Mouse (Mus musculus) hindbrain, embryonic 13.5 days (tissue): ENCODE data around the gene Olfr736. TPM values are rescaled to one million over a fixed set of nuclear protein-coding genes. Genes with fewer than 3 reads are reported as not detected.

Source experiments
- ATAC-seq: fragments of 200-750 bp; cut with Nextera tagmentation; 2 replicates; pipeline ENCODE4 v1.8.0; 2017; ENCODE audit warnings: moderate TSS enrichment; ENCODE audit not compliant: low FRiP score
- H3K27ac ChIP-seq: fragments of 300-500 bp; sonication (generic); 2 replicates; pipeline ENCODE4 v1.5.1; 2015; ENCODE audit warnings: inconsistent platforms, mild to moderate bottlenecking, moderate library complexity
- H3K27me3 ChIP-seq: fragments of 300-500 bp; sonication (generic); 2 replicates; pipeline ENCODE4 v1.6.1; 2015; ENCODE audit warnings: mild to moderate bottlenecking, inconsistent platforms
- H3K36me3 ChIP-seq: fragments of 300-500 bp; sonication (generic); 2 replicates; pipeline ENCODE4 v1.6.1; 2015; ENCODE audit warnings: mild to moderate bottlenecking, inconsistent platforms
- H3K4me1 ChIP-seq: fragments of 300-500 bp; sonication (generic); replicated peaks from 2 replicates; pipeline ENCODE4 v1.6.1; 2015; ENCODE audit warnings: inconsistent platforms
- H3K4me2 ChIP-seq: fragments of 300-500 bp; sonication (generic); 2 replicates; pipeline ENCODE4 v1.6.1; 2015; ENCODE audit warnings: inconsistent platforms, mild to moderate bottlenecking, moderate library complexity
- H3K4me3 ChIP-seq: fragments of 300-500 bp; sonication (generic); 2 replicates; pipeline ENCODE4 v1.5.1; 2015; ENCODE audit warnings: mild to moderate bottlenecking, inconsistent platforms
- H3K9ac ChIP-seq: fragments of 300-500 bp; sonication (generic); 2 replicates; pipeline ENCODE4 v1.6.1; 2015; ENCODE audit warnings: mild to moderate bottlenecking, inconsistent platforms
- H3K9me3 ChIP-seq: fragments of 300-500 bp; sonication (generic); 2 replicates; pipeline ENCODE4 v1.6.1; 2016; ENCODE audit warnings: inconsistent platforms
- WGBS: fragments of 180-500 bp; shearing (Covaris S2); methylation state at CpG from one replicate; pipeline ENCODE4 v1.1.7; 2015; 5-methylcytosine and 5-hydroxymethylcytosine counted together
- polyA plus RNA-seq: library from polyadenylated mRNA; unstranded; fragments of >200 nt; fragmentation: Nextera tagmentation; extraction: Ambion mirVana; gene quantifications from 2 replicates; pipeline ENCODE4 v1.2.1, GENCODE M21; 2015

Olfr736 gene
- polyA plus RNA-seq = not detected in 2 replicates

DNA sequence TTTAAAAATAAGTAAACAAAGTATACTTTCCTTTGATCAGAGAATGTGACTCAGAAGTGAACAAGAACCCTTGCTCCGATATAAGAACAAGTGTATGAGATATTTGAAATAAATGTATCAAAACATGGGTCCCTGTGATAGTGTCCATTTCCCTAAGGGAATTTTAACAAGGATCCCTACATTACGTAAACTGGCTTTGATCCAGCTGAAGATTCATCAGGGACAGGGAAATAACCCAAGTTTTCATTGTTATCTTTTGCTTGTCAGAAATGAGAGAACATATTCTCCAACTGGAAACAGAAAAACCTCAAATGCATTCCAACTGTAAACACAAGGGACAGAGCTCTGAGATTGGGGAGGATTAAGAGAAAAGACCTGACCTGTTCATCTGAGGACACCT, at the start of gene Olfr736:
Gene Olfr736 (plus strand): TSS at position 301 of the 400 bp plus-strand sequence.
- Histone ChIP-seq H3K36me3 (no peaks in the 10 kb centered on the region), H3K27ac (no peak within 1 kb of the TSS), H3K4me3 (no peak within 1 kb of the TSS), H3K27me3 (no peaks in the 10 kb centered on the region), H3K4me2 (no peak within 1 kb of the TSS), H3K9ac (no peak within 1 kb of the TSS), H3K9me3 (peaks cover 2% of the 10 kb centered on the region; the same call in 1 of the 2 replicates), H3K4me1 (no peaks in the 10 kb centered on the region)
- 91% methylated on average over 2 of the region's 2 CpGs for WGBS
- ATAC-seq = no peak

DNA sequence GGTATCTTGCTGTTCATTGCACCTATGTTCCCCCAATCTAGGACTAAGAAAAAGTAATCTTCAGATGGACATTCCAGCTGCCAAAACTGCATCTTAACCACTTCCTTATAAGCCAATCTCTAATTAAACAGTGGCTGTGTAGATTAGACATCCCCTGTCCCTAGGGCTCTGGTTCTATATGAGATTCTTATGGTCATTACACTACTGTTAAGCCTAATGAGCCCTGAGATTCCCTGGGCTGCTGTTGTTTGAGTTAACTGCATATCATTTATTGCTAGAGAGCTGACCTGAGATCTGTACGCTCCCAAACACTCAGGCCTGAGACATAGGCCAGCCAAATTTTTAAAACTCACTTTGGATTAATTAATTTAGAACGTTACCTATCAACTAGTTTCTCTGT, 32.2 kb upstream of the Olfr736 start, which contains the start of gene Olfr735:
Gene Olfr735 (minus strand): TSS at position 77 of the 400 bp plus-strand sequence.
- Histone ChIP-seq H3K4me3 (no peak within 1 kb of the TSS), H3K4me1 (no peaks in the 10 kb centered on the region), H3K9ac (no peak within 1 kb of the TSS), H3K27me3 (no peaks in the 10 kb centered on the region), H3K9me3 (no peaks in the 10 kb centered on the region), H3K4me2 (no peak within 1 kb of the TSS), H3K36me3 (no peaks in the 10 kb centered on the region), H3K27ac (no peak within 1 kb of the TSS)
- no peak for ATAC-seq
- WGBS = 87% methylated on average over 2 of the region's 2 CpGs

DNA sequence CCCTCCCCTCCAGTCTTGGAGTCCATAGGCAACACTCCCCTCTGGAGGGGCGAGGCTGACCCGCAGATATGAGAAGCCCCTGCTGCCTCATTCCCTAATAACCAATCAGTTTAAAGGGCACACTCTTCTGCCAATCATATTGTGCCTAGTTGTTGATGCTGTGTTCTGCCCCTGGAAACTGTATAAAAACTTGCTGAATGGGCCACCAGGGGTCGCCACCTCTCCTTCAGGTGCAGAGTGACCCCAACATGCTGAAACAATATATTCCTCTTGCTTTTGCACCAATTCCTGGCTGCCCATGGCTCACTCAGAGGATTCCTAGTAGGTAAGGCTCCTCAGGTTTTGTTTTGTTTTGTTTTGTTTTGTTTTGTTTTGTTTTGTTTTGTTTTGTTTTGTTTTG, 28.5 kb upstream of the Olfr736 start:
- WGBS = 41% methylated on average over 3 of the region's 3 CpGs
- H3K4me2 ChIP-seq = no peak overlapping the region
- no peak overlapping the region for H3K9ac ChIP-seq
- H3K4me3 ChIP-seq = no peak overlapping the region
- H3K27me3 ChIP-seq = no peaks in the 10 kb centered on the region
- H3K9me3 ChIP-seq = no peaks in the 10 kb centered on the region
- no peak overlapping the region for H3K27ac ChIP-seq
- no peaks in the 10 kb centered on the region for H3K36me3 ChIP-seq
- no peaks in the 10 kb centered on the region for H3K4me1 ChIP-seq
- ATAC-seq = no peak

DNA sequence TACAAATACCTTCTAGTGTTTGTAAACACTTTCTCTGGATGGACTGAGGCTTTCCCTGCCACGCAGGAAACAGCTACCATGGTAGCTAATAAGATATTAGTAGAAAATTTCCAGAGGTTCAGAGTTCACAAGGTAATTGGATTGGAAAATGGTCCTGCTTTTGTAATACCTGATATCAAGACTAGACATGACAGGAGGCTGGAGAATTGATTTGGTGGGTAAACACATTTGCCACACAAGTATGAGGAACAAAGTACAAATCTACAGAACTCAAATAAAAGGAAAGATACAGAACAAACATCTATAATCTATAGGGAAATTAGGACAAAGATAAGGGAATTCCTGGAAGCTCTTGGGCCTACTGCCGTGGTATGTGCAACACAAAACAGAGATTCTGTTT, 24.2 kb upstream of the Olfr736 start:
- H3K36me3 ChIP-seq = no peaks in the 10 kb centered on the region
- H3K27me3 ChIP-seq = no peaks in the 10 kb centered on the region
- no peak overlapping the region for H3K27ac ChIP-seq
- H3K4me3 ChIP-seq = no peak overlapping the region
- H3K4me1 ChIP-seq = no peaks in the 10 kb centered on the region
- no peak overlapping the region for H3K4me2 ChIP-seq
- no peak overlapping the region for H3K9ac ChIP-seq
- 90% methylated on average over 2 of the region's 2 CpGs for WGBS
- ATAC-seq = no peak
- H3K9me3 ChIP-seq = no peaks in the 10 kb centered on the region

DNA sequence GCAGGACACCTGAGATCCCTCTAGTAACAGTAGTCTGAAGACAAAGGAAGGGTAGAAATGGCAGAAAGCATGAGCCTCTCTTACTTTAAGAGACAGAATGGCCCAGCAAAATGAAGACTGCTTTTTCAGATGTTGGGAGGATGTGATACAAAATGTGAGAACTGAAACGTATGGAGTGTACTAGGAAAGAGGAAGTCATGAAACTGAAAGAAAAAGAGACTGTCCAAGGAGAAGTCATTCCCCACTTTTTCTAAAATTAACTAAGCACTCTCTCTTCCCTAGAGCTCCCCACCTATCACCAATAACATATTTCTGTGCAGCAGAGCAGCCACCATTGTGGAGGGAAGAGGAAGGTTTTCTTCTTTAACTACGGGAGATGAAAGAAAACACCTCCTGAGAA, 23.4 kb upstream of the Olfr736 start, which contains the start of gene Tlr11:
Gene Tlr11 (plus strand): TSS at position 322 of the 400 bp plus-strand sequence.
- 89% methylated on average over 2 of the region's 2 CpGs for WGBS
- H3K27ac ChIP-seq = no peak within 1 kb of the TSS
- H3K9ac ChIP-seq = no peak within 1 kb of the TSS
- no peaks in the 10 kb centered on the region for H3K4me1 ChIP-seq
- H3K9me3 ChIP-seq = no peaks in the 10 kb centered on the region
- no peak within 1 kb of the TSS for H3K4me3 ChIP-seq
- no peaks in the 10 kb centered on the region for H3K27me3 ChIP-seq
- H3K4me2 ChIP-seq = no peak within 1 kb of the TSS
- ATAC-seq = no peak
- H3K36me3 ChIP-seq = no peaks in the 10 kb centered on the region

DNA sequence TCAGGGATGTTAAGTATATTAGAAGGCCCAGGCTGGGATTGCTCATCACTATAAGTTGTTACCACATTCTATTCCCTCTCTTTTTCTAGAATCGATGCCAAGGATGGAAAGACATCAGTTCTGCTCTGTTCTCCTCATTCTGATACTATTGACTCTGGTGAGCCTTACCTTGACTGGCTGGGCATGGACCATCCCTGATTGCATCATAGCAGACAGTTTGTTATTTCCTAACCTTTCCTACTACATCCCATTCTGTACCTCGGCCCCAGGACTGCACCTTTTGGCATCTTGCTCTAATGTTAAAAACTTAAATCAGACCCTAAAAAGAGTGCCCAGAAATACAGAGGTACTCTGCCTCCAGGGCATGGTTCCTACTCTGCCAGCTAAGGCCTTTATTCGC, 20.5 kb upstream of the Olfr736 start:
- no peaks in the 10 kb centered on the region for H3K9me3 ChIP-seq
- 90% methylated on average over 3 of the region's 3 CpGs for WGBS
- no peaks in the 10 kb centered on the region for H3K36me3 ChIP-seq
- ATAC-seq = no peak
- H3K4me2 ChIP-seq = no peak overlapping the region
- no peak overlapping the region for H3K9ac ChIP-seq
- H3K27me3 ChIP-seq = no peaks in the 10 kb centered on the region
- H3K27ac ChIP-seq = no peak overlapping the region
- no peaks in the 10 kb centered on the region for H3K4me1 ChIP-seq
- no peak overlapping the region for H3K4me3 ChIP-seq

DNA sequence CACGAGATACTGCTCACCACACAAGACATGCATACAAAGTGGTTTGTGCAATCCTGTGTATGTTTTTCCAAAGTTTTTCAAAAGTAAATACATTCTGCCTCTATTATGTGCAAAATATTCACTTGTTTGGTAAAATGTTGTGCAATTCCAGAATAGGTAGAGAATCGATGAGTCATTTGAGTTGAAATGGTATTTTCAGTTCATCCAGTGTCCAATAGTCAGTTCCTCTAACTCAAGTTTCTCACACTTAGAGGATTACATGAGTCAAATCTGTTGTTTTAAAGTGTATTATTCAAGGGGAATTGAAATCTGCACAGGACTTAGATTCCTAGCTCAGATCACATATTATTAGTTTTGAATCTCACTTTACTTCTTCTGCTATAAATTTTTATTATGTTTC, 17.4 kb upstream of the Olfr736 start:
- no peaks in the 10 kb centered on the region for H3K36me3 ChIP-seq
- H3K9ac ChIP-seq = no peak overlapping the region
- H3K9me3 ChIP-seq = no peaks in the 10 kb centered on the region
- 87% methylated on average over 2 of the region's 2 CpGs for WGBS
- no peak overlapping the region for H3K27ac ChIP-seq
- H3K27me3 ChIP-seq = no peaks in the 10 kb centered on the region
- H3K4me1 ChIP-seq = no peaks in the 10 kb centered on the region
- H3K4me3 ChIP-seq = no peak overlapping the region
- no peak overlapping the region for H3K4me2 ChIP-seq
- no peak for ATAC-seq

DNA sequence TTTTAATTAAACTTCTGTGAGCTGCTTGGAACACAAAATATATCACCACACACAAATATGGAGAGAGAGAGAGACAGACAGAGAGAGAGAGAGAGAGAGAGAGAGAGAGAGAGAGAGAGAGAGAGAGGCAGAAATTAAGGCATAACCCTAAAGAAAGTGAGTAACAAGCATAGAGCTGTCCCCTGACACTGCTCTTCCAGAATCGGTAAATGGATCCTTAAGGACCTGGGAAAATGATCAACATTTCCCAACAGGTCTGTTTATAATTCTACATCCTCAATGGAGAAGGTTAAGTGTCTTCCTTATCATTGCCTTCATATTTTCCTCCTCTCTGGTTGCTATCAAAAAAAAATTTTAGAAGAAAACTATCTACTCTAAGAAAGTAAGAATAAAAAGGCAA, 26.3 kb downstream of the Olfr736 start, which contains the start of gene Olfr738:
Gene Olfr738 (plus strand): TSS at position 301 of the 400 bp plus-strand sequence.
- H3K27ac ChIP-seq = no peak within 1 kb of the TSS
- no peaks in the 10 kb centered on the region for H3K4me1 ChIP-seq
- H3K9ac ChIP-seq = no peak within 1 kb of the TSS
- no peak within 1 kb of the TSS for H3K4me2 ChIP-seq
- H3K27me3 ChIP-seq = no peaks in the 10 kb centered on the region
- no peak within 1 kb of the TSS for H3K4me3 ChIP-seq
- 91% methylated on average over 1 of the region's 1 CpGs for WGBS
- no peaks in the 10 kb centered on the region for H3K9me3 ChIP-seq
- no peaks in the 10 kb centered on the region for H3K36me3 ChIP-seq
- no peak for ATAC-seq

DNA sequence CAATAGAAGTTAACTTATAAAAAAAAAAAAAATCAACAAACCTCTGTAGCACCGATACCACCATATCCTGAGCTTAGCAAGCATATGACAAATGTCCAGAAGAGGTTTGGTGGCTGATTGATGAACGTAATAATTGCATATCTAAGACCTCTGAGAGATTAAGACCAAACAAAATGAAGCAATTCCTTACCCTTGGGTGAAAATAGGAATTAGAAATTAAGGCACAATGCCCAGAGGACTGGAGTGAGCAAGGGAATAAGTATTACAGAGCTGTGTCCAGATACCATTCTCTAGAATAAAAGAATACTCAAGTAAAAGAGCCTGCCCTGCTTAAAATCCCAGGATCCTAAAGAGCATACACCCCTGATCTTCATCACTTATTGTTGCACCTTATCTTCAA, 37.4 kb downstream of the Olfr736 start, which contains the start of gene Olfr739:
Gene Olfr739 (plus strand): TSS at position 301 of the 400 bp plus-strand sequence.
- ATAC-seq = no peak
- Histone ChIP-seq H3K36me3 (no peaks in the 10 kb centered on the region), H3K9ac (no peak within 1 kb of the TSS), H3K4me3 (no peak within 1 kb of the TSS), H3K27ac (no peak within 1 kb of the TSS), H3K9me3 (no peaks in the 10 kb centered on the region), H3K4me1 (no peaks in the 10 kb centered on the region), H3K4me2 (no peak within 1 kb of the TSS), H3K27me3 (no peaks in the 10 kb centered on the region)
- 74% methylated on average over 2 of the region's 2 CpGs for WGBS

Other genes with a start within 250 kb of the Olfr736 start
- gene Olfr728, start 238.5 kb upstream of the Olfr736 start, polyA plus RNA-seq = not detected in 2 replicates
- not detected in 2 replicates for gene Olfr729, start 228.3 kb upstream of the Olfr736 start, polyA plus RNA-seq
- not detected in 2 replicates for gene Olfr730, start 193.0 kb upstream of the Olfr736 start, polyA plus RNA-seq
- gene Olfr731, start 139.3 kb upstream of the Olfr736 start, polyA plus RNA-seq = not detected in 2 replicates
- not detected in 2 replicates for gene Olfr732, start 97.0 kb upstream of the Olfr736 start, polyA plus RNA-seq
- gene Olfr733, start 79.6 kb upstream of the Olfr736 start, polyA plus RNA-seq = not detected in 2 replicates
- not detected in 2 replicates for gene Olfr734, start 54.4 kb upstream of the Olfr736 start, polyA plus RNA-seq
- gene Olfr735, start 32.3 kb upstream of the Olfr736 start, polyA plus RNA-seq = not detected in 2 replicates
- gene Tlr11, start 23.2 kb upstream of the Olfr736 start, polyA plus RNA-seq = not detected in 2 replicates
- not detected in 2 replicates for gene Olfr738, start 26.4 kb downstream of the Olfr736 start, polyA plus RNA-seq
- gene Olfr739, start 37.5 kb downstream of the Olfr736 start, polyA plus RNA-seq = not detected in 2 replicates
- not detected in 2 replicates for gene Olfr740, start 64.4 kb downstream of the Olfr736 start, polyA plus RNA-seq
- gene Olfr741, start 91.6 kb downstream of the Olfr736 start, polyA plus RNA-seq = not detected in 2 replicates
- not detected in 2 replicates for gene Olfr742, start 122.4 kb downstream of the Olfr736 start, polyA plus RNA-seq
- not detected in 2 replicates for gene Olfr743, start 140.7 kb downstream of the Olfr736 start, polyA plus RNA-seq
- not detected in 2 replicates for gene Olfr744, start 233.7 kb downstream of the Olfr736 start, polyA plus RNA-seq